Mouse (Mus musculus) CH12F3 (cell line): Measurements from ENCODE around the gene Trim66.

Experiments
- in situ Hi-C: fragments of 300-500 bp; cut with MboI; formaldehyde crosslinking; loops from 2 replicates; pipeline ENCODE4 v1.14.3; 2020; ENCODE audit warnings: low sequenced_read_pairs

Gene Trim66

DNA sequence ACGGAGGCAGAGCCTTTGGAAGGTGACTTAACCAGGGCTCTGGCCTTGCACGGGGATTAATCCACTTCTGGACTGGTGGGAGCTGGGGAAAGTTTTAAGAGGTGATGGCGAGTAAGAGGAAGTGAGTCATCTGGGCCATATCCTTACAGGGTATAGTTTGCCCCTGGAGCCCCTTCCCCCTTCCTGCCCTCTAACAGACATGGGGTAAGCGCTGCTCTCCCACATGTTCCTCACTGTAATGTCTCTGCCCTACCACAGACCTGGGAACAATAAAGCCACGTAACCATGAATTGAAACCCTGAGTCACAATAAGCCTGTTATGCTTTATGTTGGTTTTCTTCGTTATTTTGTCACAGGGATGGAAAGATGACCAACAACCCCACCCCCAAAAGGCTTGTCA is 51.4 kb downstream of the Trim66 start:
- in situ Hi-C loops, result no loop called here

DNA sequence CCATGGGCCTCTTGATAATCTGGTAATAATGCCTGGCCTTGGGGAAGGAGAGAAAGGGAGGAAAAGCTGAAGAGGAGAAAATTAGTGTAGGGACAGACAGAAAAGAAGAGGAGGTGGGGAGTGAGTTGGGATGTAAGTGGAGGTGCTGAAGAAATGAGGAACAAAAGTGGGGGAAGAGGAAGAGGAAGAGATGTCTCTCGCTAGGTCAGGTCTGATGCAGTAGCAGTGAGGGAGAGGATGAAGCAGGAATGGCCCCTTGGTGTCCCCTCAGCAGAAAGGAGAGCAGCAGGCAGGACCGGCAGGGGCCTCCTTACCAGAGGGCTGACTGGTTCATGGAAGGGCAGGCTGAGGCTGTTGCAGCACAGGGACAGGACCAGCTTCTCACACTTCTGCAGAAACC is 52.2 kb downstream of the Trim66 start:
- in situ Hi-C loops, result no loop called here

DNA sequence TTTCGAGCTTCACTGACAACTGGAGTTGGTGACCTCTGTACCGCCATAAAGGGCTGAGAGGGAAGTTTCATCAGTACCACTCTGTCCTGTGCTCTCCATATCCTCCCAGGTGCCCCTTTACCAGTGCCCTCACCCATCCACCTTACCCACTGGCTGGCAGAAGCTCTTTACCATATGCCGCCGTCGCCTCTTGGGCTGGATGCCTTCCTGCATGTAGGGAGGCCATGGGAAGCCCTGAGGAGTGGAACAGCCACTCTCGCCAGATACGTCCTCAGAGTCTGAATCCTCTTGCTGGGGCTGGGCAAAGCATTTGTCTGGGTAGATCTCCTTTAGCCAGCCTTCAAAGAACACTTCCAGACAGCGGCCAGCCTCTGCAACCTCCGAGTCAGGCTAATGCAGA is 53.1 kb downstream of the Trim66 start:
- in situ Hi-C loops, result no loop called here

DNA sequence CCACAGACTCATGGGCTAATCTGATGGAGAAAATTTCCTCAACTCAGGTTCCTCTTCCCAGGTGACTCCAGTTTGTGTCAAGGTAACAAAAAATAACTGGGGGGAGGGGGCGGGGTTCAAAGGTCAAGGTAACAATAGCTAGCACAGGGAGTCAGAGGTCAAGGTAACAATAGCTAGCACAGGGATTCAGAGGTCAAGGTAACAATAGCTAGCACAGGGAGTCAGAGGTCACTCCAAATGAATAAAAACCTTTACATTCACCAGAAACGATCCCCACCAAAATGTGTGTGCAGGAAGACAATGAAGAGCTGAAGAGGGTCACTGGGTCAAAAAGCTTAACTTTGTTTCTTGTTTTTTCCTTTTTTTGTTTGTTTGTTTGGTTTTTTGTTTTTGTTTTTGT is 59.9 kb downstream of the Trim66 start:
- in situ Hi-C loops, result no loop called here

DNA sequence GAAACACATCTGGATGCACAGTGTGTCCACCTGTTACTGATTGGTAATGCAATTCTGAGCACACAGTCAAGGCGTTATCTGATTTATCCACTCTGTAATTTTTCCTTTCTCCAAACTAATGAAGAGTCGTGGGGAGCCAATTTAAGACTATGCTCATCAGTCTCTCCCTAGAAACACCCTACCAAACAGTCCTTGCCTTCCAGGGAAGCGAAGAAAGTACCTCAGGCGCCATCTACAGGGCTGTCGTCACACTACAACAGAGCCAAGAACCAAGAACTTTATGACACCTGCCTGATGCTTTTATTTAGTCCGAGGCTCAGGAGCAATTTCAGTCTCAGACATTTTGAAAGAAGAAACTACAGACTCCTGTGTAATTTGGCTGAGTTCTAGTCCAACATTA is 62.9 kb downstream of the Trim66 start:
- in situ Hi-C loops, result no loop called here

DNA sequence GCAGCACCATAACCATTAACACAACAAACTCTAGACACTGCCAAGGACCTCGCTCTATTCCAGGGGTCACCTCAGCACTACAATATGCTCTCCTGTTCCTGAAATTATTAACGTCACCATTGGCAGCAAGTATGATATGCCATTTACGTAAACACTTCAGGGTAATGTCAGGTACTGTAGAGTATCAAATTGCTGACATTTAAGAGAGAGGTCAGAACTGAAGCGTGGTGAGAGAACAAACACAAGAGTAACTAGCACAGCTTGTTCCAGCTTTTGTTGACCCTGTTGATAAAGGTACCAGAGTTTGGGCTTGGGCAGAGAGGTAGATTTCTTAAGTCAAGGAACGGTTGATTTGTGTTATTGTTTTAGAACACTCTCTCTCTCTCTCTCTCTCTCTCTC is 65.2 kb downstream of the Trim66 start:
- in situ Hi-C loops, result no loop called here

DNA sequence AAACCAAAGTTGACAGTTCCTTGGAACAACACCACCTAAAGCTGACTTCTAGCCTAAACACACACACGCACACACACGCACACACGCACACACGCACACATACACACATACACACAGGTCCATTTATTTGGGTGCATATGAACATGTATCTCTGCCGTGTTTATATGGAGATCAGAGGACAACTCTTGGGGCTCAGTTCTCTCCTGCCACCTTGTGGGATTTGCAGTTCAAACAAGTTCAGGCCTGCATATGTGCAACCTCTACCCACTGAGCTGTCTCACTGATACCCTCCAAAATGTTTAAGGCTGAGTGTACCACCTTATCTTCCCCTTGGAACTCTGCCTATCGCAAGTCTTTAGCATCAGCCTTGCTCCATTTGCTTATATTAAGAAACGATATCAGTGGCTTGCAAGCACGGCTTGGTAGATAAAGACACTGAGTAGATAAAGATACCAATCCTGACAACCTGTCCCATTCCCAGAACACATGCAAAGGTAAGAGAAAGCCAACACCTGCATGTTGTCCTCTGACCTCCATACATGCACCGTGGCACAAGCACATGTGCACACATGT is 67.2 kb downstream of the Trim66 start:
- in situ Hi-C loops, result no loop called here

DNA sequence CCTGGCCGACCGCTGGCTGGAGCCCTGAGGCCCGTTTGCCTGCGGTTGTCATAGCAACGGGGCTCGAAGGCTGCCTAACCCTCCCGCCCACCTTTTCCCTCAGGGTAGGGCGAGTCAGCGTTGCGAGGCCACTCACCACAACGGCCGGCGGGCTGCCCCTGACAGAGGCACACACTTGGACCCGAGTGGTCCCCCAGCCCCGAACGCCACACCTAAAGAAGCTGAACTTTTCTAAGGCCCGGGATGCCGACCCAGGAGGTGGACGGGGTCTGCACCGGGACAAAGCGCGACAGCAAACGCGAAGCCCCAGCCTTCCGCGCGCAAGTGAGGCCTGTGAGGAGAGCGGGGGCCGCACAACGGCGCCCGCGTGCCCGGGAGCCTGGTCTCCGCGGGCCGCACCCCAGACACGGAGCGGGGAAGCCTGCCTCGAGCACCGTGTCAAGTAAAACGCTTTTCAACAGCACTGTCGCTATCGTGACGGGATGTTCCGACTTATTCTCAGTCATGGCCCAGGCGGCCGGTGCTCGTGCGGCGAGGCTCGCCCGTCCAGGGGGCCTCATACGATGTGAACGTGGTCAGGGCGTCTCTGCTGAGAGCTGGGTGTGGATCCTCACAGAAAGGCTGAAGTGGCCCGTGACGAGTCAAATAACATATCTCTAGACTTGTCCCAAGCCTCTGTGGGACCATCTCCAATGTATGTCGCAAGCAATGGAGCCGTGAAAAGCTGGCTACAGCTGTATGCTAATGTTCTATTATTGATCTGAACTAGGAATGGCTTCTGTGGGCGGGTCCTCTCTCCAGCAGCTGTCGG is 68.9 kb downstream of the Trim66 start, which contains the start of gene Stk33:
Stk33 (minus strand) TSS at position 301 of the 811 bp plus-strand sequence.
- in situ Hi-C loops, result no loop called here

DNA sequence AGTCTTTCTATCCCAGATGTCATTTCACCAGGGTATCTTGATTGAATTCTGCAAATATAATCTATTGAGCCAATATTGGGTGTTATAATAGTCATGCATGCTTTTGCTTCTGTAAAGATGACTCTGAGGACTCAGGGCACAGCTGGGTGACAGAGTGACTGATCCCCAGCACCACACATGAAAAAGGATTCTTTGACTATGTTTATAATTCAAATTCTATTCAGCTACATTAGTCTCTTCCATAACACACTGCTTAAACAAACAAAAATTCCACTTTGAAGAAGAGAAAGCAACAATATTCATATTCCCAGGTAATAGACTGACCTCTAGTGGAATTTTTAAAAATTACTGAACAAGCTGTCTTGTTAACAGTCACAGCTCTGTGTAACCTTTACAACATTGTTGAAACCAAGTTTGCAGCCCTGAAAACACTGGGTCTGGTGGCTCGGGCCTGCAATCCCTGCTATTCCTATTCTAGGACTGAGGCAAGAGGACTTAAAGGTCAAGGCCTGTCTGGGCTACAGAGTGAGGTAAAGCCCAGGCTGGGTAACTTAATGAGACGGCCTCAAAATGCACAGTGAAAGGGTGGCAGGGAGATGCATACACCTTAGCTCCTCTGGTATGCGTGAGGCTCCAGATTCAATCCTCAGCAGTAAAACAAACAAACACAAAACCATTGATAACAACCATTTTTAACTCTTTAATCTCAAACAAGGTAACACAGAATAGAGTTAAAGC is 83.3 kb downstream of the Trim66 start:
- in situ Hi-C loops, result loop anchor here (25.0 kb wide), 1 partner anchor 287 kb away; no protein-coding TSS in a partner anchor

DNA sequence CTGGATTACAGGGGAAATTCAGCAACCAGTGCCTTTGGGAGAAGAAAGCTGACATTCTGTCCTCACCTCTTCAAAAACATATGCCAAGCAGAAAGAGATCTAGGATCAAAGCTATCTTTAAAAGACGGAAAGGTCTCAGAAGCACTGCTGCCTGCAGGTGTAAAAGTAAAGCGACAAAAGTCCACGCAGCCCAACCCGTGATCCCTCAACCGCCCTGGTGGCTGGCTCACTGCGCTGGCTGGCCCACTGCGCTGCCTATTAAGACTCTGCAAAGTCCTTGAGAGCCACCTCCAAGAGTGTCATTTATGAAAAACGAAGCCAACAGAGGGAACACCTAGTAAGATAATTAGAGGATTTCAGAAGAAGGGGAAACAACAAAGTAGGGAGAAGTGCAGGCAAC is 85.1 kb downstream of the Trim66 start:
- in situ Hi-C loops, result loop anchor here (25.0 kb wide), 1 partner anchor 286 kb away; no protein-coding TSS in a partner anchor

DNA sequence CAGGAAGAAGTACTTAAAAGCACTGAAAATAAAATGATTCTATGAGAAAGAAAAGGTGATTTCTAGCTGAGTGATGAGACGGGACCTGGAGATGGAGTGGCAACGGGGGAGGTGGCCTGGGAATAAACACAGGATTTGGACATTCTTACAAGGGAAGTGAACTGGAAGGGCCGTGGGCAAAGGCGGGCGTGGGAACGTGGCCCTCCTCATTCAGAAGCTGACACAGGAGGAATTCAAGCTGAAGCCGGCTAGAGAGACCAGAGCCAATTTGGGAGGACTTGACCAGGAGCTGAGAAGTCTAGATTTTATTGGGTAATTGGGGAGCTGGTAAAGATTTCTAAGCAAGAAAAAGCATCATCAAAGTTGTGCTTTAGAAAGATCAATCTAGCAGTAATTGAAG is 102.4 kb downstream of the Trim66 start:
- in situ Hi-C loops, result loop anchor here (25.0 kb wide), 1 partner anchor 268 kb away; no protein-coding TSS in a partner anchor

DNA sequence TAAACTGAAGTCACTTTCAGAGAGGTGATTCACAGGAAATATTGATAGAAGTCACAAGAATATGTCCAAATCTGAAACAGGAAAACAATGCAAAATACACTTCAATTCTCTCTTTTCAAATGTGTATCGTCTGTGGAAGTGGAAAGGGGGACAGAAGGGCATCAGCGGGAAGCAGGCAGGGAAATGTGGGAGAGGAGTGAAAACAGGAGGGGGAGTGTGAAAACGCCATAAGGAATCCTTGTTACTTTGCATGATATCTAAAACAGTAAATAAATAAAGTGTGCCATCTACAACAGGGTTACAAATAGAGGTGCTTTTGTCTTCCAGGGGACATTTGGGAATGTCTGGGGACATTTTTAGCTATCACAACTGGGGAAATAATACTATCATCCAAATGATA is 108.6 kb downstream of the Trim66 start:
- in situ Hi-C loops, result no loop called here
